Mouse (Mus musculus): ENCODE measurements around the gene Coq10a.

- TF ChIP-seq POLR2A (IDR thresholded peaks at IDR 0.05; ENCODE audit: low read depth, low read length) (no peak), CTCF (IDR thresholded peaks at IDR 0.05; ENCODE audit: extremely low read depth, insufficient read depth, insufficient read length, insufficient replicate concordance) (no peak)
Observed at GRCm38 (mm10) chr10:128340257-128340656, 28.5 kb downstream of the Coq10a start.
